Mouse (Mus musculus): Measurements from ENCODE around the gene Ncor2. TPM values are rescaled to one million over a fixed set of nuclear protein-coding genes. Genes with fewer than 3 reads are reported as not detected.

Gene Ncor2
- polyA plus RNA-seq, 1 experiment = 7.2 TPM

DNA sequence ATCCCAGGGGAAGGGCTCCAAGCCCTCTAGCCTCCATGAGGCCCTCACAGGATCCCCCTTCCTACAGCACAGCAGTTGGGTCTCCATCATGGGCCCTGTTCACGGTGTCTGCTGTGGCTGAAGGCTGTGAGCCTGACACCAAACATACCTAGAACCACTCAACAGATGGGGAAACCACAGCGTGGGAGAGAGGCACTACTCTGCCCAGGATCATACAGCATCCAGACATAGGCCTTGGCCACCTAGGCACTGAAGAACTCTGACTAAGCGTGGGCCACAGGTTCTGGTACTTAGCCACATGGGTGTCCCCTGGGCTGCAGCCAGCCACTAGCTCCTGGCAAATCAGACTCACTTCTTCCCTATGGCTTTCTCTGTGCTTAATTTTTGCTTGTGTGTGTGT, 48.6 kb downstream of the Ncor2 start:
- H3K9me3 ChIP-seq (ENCODE audit: control insufficient read depth, low read length) = no peaks in the 10 kb centered on the region
- H3K27me3 ChIP-seq (ENCODE audit: control insufficient read depth) = no peaks in the 10 kb centered on the region
- no peak for TF ChIP-seq TAL1 (IDR thresholded peaks at IDR 0.05; ENCODE audit: low read length)
- TF ChIP-seq GATA1 (IDR thresholded peaks at IDR 0.05; ENCODE audit: low read length) = no peak
- no peaks in the 10 kb centered on the region; the same call in none of the 2 replicates for H3K4me1 ChIP-seq (ENCODE audit: control insufficient read depth)
- H3K36me3 ChIP-seq (ENCODE audit: control insufficient read depth) = no peaks in the 10 kb centered on the region
- no peak overlapping the region for H3K4me3 ChIP-seq (replicated peaks)

GRCm38 (mm10) chr5:125128939-125129385, 50.1 kb downstream of the Ncor2 start:
- TF ChIP-seq GATA1 (IDR thresholded peaks at IDR 0.05; ENCODE audit: low read length) = no peak
- no peak for TF ChIP-seq TAL1 (IDR thresholded peaks at IDR 0.05; ENCODE audit: low read length)
- Histone ChIP-seq H3K9me3 (ENCODE audit: control insufficient read depth, low read length) (no peaks in the 10 kb centered on the region), H3K4me3 (replicated peaks) (no peak overlapping the region), H3K27me3 (ENCODE audit: control insufficient read depth) (no peaks in the 10 kb centered on the region), H3K36me3 (ENCODE audit: control insufficient read depth) (peaks cover 3% of the 10 kb centered on the region), H3K4me1 (ENCODE audit: control insufficient read depth) (no peaks in the 10 kb centered on the region; the same call in none of the 2 replicates)

DNA sequence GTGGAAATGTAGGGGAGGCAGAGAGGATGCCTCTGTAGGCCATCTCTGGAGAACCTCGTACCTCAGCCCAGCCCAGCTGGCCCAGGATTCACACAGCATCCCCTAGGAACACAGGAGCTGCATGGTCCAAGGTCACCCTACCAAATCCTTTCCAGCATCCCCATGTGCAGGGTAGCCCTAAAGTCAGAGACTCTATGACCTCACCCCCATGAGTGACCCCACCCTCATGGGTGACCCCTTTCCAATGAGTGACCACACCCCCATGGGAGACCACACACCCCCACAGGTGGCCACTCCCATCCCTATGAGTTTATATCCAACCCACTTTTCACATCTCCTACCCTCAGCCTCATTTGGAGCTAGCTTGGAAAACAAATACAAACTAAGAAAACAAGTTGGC, 51.1 kb downstream of the Ncor2 start:
- H3K27me3 ChIP-seq (ENCODE audit: control insufficient read depth) = no peaks in the 10 kb centered on the region
- no peaks in the 10 kb centered on the region for H3K9me3 ChIP-seq (ENCODE audit: control insufficient read depth, low read length)
- H3K4me3 ChIP-seq (replicated peaks) = no peak overlapping the region
- H3K36me3 ChIP-seq (ENCODE audit: control insufficient read depth) = peaks cover 3% of the 10 kb centered on the region
- TF ChIP-seq TAL1 (IDR thresholded peaks at IDR 0.05; ENCODE audit: low read length) = no peak
- TF ChIP-seq GATA1 (IDR thresholded peaks at IDR 0.05; ENCODE audit: low read length) = no peak
- H3K4me1 ChIP-seq (ENCODE audit: control insufficient read depth) = no peaks in the 10 kb centered on the region; the same call in none of the 2 replicates

DNA sequence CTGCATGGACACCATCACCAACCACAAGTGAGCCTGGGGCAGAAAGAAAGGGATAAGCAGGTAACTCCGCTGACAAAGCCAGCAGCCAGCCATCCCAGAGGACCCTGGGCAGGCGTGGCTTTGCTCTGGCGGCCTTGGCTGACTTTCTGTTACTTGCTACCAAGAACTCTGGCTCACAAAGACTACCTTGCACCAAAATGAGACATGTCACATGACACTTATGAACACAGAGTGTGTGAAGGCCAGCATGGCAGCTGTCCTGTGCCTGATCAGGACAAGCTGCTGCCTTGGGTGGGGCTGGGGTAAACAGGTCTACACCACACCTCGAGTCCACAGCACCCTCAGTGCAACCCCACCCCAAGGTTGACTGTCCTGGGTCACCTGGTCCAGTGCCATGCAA, 51.6 kb downstream of the Ncor2 start:
- no peaks in the 10 kb centered on the region; the same call in none of the 2 replicates for H3K4me1 ChIP-seq (ENCODE audit: control insufficient read depth)
- no peaks in the 10 kb centered on the region for H3K9me3 ChIP-seq (ENCODE audit: control insufficient read depth, low read length)
- no peak overlapping the region for H3K4me3 ChIP-seq (replicated peaks)
- TF ChIP-seq TAL1 (IDR thresholded peaks at IDR 0.05; ENCODE audit: low read length) = no peak
- TF ChIP-seq GATA1 (IDR thresholded peaks at IDR 0.05; ENCODE audit: low read length) = no peak
- H3K27me3 ChIP-seq (ENCODE audit: control insufficient read depth) = no peaks in the 10 kb centered on the region
- peaks cover 3% of the 10 kb centered on the region for H3K36me3 ChIP-seq (ENCODE audit: control insufficient read depth)

- H3K4me1 ChIP-seq (ENCODE audit: control insufficient read depth) = no peaks in the 10 kb centered on the region; the same call in none of the 2 replicates
- TF ChIP-seq GATA1 (IDR thresholded peaks at IDR 0.05; ENCODE audit: low read length) (no peak), TAL1 (IDR thresholded peaks at IDR 0.05; ENCODE audit: low read length) (no peak)
- no peaks in the 10 kb centered on the region for H3K27me3 ChIP-seq (ENCODE audit: control insufficient read depth)
- no peaks in the 10 kb centered on the region for H3K9me3 ChIP-seq (ENCODE audit: control insufficient read depth, low read length)
- H3K36me3 ChIP-seq (ENCODE audit: control insufficient read depth) = peaks cover 7% of the 10 kb centered on the region
- no peak overlapping the region for H3K4me3 ChIP-seq (replicated peaks)
These were observed 53.0 kb downstream of the Ncor2 start for GRCm38 (mm10) chr5:125125966-125126464.

DNA sequence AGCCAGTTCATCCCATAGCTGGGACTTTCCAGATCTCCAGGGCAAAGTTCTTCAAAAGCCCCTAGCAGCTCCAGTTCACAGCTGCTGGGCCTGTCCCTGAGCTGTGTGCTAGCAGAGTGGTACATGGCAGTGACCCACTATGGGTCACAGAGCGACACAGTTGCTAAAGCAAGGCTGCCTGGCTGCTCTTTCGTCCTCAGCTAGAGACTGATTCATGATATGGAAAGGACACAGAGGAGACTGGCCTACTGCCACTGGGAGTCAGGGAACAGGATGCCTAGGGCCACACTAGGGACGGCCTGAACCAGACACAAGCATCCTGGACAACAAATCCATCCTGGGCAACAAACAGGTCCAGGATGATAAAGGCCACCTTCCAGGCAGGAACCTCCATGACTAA, 53.8 kb downstream of the Ncor2 start:
- no peaks in the 10 kb centered on the region for H3K9me3 ChIP-seq (ENCODE audit: control insufficient read depth, low read length)
- no peaks in the 10 kb centered on the region; the same call in none of the 2 replicates for H3K4me1 ChIP-seq (ENCODE audit: control insufficient read depth)
- H3K4me3 ChIP-seq (replicated peaks) = no peak overlapping the region
- no peaks in the 10 kb centered on the region for H3K27me3 ChIP-seq (ENCODE audit: control insufficient read depth)
- TF ChIP-seq GATA1 (IDR thresholded peaks at IDR 0.05; ENCODE audit: low read length) (no peak), TAL1 (IDR thresholded peaks at IDR 0.05; ENCODE audit: low read length) (no peak)
- peaks cover 7% of the 10 kb centered on the region for H3K36me3 ChIP-seq (ENCODE audit: control insufficient read depth)

DNA sequence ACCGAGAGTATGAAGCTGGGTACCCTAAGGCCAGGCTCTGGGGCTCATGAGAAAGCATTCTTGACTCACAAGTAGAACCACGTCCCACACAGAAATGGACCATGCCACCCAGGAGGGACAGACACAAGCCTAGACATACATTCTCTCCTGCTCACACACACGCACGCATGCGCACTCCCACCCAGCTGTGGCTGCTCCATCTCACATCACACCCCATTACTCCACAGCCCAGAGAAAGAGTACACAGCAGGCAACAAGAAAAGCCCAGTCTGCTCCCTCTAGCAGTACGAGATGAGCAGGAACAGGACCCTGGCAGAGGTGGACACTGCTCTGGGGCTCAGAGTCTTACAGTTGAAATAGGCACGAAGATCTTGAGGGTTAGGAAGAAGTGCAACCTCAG, 55.0 kb downstream of the Ncor2 start:
- no peaks in the 10 kb centered on the region for H3K9me3 ChIP-seq (ENCODE audit: control insufficient read depth, low read length)
- TF ChIP-seq GATA1 (IDR thresholded peaks at IDR 0.05; ENCODE audit: low read length) (no peak), TAL1 (IDR thresholded peaks at IDR 0.05; ENCODE audit: low read length) (no peak)
- H3K4me1 ChIP-seq (ENCODE audit: control insufficient read depth) = no peaks in the 10 kb centered on the region; the same call in none of the 2 replicates
- no peaks in the 10 kb centered on the region for H3K27me3 ChIP-seq (ENCODE audit: control insufficient read depth)
- no peak overlapping the region for H3K4me3 ChIP-seq (replicated peaks)
- H3K36me3 ChIP-seq (ENCODE audit: control insufficient read depth) = peaks cover 12% of the 10 kb centered on the region

DNA sequence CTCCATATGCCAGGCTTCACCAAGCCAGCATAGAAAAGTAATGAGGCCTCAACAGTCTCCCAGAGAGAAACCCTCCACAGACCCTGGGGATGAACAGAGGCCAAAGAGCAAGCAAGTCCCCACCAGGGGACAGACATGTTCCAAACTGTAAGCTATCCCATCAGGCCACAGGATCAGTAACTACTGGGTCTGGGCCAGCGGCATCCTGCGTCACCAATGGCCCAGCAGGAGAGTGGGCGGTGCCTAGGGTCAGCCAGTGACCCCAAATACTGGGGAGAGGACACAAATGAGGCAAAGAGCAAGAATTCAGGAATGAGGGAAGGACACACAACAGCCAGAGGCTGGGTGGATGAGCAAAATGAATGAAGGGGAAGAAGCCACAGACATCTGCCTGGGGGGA, 55.8 kb downstream of the Ncor2 start:
- TF ChIP-seq GATA1 (IDR thresholded peaks at IDR 0.05; ENCODE audit: low read length) (no peak), TAL1 (IDR thresholded peaks at IDR 0.05; ENCODE audit: low read length) (no peak)
- no peaks in the 10 kb centered on the region for H3K9me3 ChIP-seq (ENCODE audit: control insufficient read depth, low read length)
- H3K4me1 ChIP-seq (ENCODE audit: control insufficient read depth) = no peaks in the 10 kb centered on the region; the same call in 1 of the 2 replicates
- H3K36me3 ChIP-seq (ENCODE audit: control insufficient read depth) = peaks cover 19% of the 10 kb centered on the region
- no peaks in the 10 kb centered on the region for H3K27me3 ChIP-seq (ENCODE audit: control insufficient read depth)
- no peak overlapping the region for H3K4me3 ChIP-seq (replicated peaks)

DNA sequence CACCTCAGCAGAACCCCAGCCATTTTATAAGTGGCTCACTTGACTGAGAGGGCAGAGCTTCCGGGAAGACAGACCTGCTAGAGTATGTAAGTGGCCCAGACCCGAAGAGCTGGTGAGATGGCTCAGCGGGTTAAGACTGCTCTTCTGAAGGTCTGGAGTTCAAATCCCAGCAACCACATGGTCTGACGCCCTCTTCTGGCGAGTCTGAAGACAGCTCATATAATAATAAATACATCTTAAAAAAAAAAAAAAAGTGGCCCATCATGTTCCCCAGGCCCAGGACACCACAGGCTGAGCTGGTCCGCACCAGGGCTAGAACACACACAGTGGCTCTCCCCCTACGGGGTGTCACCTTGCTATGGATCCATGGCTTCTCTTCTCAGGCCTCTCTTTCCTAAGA, 56.5 kb downstream of the Ncor2 start:
- Histone ChIP-seq H3K4me1 (ENCODE audit: control insufficient read depth) (no peaks in the 10 kb centered on the region; the same call in 1 of the 2 replicates), H3K4me3 (replicated peaks) (no peak overlapping the region), H3K9me3 (ENCODE audit: control insufficient read depth, low read length) (no peaks in the 10 kb centered on the region), H3K36me3 (ENCODE audit: control insufficient read depth) (peaks cover 24% of the 10 kb centered on the region), H3K27me3 (ENCODE audit: control insufficient read depth) (no peaks in the 10 kb centered on the region)
- TF ChIP-seq GATA1 (IDR thresholded peaks at IDR 0.05; ENCODE audit: low read length) = no peak

GRCm38 (mm10) chr5:125122049-125122448, 57.0 kb downstream of the Ncor2 start:
- Histone ChIP-seq H3K27me3 (ENCODE audit: control insufficient read depth) (no peaks in the 10 kb centered on the region), H3K4me1 (ENCODE audit: control insufficient read depth) (no peaks in the 10 kb centered on the region; the same call in 1 of the 2 replicates), H3K36me3 (ENCODE audit: control insufficient read depth) (peaks cover 27% of the 10 kb centered on the region), H3K9me3 (ENCODE audit: control insufficient read depth, low read length) (no peaks in the 10 kb centered on the region), H3K4me3 (replicated peaks) (no peak overlapping the region)
- TF ChIP-seq GATA1 (IDR thresholded peaks at IDR 0.05; ENCODE audit: low read length) (no peak), TAL1 (IDR thresholded peaks at IDR 0.05; ENCODE audit: low read length) (no peak)
